Mouse (Mus musculus): ENCODE data around the gene Adam10.

Adam10 gene

GRCm38 (mm10) chr9:70794643-70795438 lies 116.0 kb downstream of the Adam10 start:
- DNase-seq, result no peak

GRCm38 (mm10) chr9:70795439-70795757 lies 116.6 kb downstream of the Adam10 start:
- no peak for DNase-seq

GRCm38 (mm10) chr9:70800588-70801315 lies 122.0 kb downstream of the Adam10 start:
- DNase-seq, result no peak

- DNase-seq, result no peak
Observed at GRCm38 (mm10) chr9:70801761-70802160, 123.0 kb downstream of the Adam10 start.

- no peak for DNase-seq
Observed at GRCm38 (mm10) chr9:70802816-70803215, 124.0 kb downstream of the Adam10 start.

GRCm38 (mm10) chr9:70806069-70806468 lies 127.3 kb downstream of the Adam10 start:
- DNase-seq, result no peak

- DNase-seq, result no peak
Observed at GRCm38 (mm10) chr9:70807714-70808113, 128.9 kb downstream of the Adam10 start.

- no peak for DNase-seq
Observed at GRCm38 (mm10) chr9:70812551-70812950, 133.8 kb downstream of the Adam10 start.

- DNase-seq, result no peak
Observed at GRCm38 (mm10) chr9:70816701-70817305, 138.0 kb downstream of the Adam10 start.

- no peak for DNase-seq
Observed at GRCm38 (mm10) chr9:70817396-70817795, 138.6 kb downstream of the Adam10 start.

- DNase-seq, result no peak
Observed at GRCm38 (mm10) chr9:70818739-70819138, 139.9 kb downstream of the Adam10 start.

GRCm38 (mm10) chr9:70824103-70824502 lies 145.3 kb downstream of the Adam10 start:
- DNase-seq, result no peak

- no peak for DNase-seq
Observed at GRCm38 (mm10) chr9:70827911-70828310, 149.1 kb downstream of the Adam10 start.

Measured in embryo, embryonic 11 days (tissue).